Mouse (Mus musculus): ENCODE results near the gene Fxn.

The Fxn gene

GRCm38 (mm10) chr19:24280601-24281228 is at the start of gene Fxn:
Fxn (minus strand) TSS chr19:24280605.
- peak; percentile 67 for DNase-seq (ENCODE audit: low read depth, low spot score)

DNA sequence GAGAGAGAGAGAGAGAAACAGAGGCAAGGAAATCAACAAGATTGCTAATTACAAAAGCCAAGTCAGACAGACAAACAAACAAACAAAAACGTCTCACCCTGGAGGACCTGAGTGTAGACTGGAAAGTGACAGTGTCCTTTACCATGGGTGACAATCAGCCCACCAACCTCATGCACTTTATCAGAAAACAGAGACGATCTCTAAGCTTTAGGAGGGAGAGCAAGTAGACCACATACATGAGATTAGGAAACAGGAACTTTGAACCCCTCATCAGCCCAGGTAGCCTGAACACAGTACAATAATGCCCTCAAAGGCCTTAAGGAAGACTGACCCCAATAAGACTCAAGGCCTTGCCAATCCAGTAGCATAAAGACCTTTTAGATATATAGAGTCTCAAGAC is 47.5 kb upstream of the Fxn start:
- DNase-seq (ENCODE audit: low read depth, low spot score): no peak

- DNase-seq (ENCODE audit: low read depth, low spot score): no peak
These were observed 46.6 kb upstream of the Fxn start for GRCm38 (mm10) chr19:24326969-24327368.

DNA sequence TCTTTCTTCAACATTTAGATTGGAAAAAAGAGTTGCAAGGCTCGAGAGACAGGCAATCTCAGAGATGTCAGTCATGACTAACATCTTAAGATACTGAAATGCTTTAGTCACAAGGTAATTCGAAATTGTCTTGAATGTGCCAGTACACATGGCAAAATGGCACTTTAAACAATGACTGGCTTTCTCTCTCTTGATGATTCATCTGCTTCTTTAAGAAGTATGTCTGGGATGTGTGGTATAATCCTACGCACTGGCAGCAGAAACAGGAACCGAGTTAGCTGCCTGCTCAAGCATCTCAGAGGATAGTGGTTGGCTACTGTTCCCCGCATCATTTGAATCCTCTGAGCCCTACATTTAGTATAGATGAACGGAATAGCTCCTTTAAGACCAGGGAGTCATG is 45.3 kb upstream of the Fxn start:
- no peak for DNase-seq (ENCODE audit: low read depth, low spot score)

DNA sequence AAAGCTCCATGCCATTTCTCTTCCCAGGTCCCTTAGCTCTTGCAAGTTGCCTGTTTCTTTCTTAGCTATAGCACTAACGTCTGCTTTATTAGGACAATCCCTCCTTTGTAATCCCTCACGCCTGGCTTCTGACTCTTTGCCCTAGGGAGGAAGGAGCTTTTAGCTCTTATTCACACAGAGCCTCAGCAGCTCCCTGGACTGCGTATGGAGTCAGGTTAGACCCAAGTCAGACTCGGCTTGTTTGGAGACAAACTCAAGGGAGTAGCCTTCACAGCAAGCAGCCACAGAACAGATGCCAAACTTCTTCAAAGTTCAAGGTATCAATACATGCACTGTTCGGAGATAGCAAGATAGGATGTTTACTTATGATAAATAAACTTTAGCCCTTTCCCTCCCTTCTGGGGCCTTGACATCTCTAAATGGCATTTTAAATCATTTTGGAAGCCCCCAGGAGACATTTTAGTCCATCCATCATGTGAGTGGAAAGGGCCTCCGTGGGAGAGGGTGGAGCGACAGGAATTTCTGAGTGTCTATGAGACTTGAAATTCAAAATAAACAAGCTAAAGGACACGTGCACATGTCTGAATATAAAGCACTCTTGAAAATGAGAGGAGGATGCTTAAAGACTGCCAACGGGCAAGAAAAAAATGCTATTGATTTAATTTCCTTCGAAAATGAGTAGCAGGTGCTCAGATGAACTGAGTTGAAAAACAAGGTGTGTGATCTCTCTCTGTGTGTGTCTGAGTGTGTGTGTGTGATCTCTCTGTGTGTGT is 43.6 kb upstream of the Fxn start:
- DNase-seq (ENCODE audit: low read depth, low spot score): no peak

- no peak for DNase-seq (ENCODE audit: low read depth, low spot score)
These were observed 41.5 kb upstream of the Fxn start for GRCm38 (mm10) chr19:24321900-24322311.

GRCm38 (mm10) chr19:24321211-24321899 is 41.0 kb upstream of the Fxn start:
- no peak for DNase-seq (ENCODE audit: low read depth, low spot score)

DNA sequence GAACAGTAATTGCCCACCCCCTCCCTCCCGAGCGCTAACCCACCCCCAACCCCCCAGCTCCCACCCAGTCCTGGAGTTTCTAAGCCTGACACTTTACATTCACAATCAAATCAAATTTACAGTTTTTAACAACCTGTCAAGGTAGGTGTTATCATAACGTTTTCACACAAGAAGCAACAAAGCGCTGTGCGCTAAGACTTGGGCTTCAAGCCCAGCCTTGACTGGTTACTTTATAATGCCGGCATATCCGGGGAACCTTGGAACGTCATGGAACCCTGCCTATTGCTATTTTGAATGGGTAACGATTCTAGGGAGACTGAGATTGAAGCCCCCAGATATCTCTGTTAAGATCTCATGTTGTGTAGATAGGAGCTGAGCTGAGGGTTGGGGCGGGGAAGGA is 37.8 kb upstream of the Fxn start:
- no peak for DNase-seq (ENCODE audit: low read depth, low spot score)

- no peak for DNase-seq (ENCODE audit: low read depth, low spot score)
These were observed 37.3 kb upstream of the Fxn start for GRCm38 (mm10) chr19:24317731-24318130.

GRCm38 (mm10) chr19:24317038-24317591 is 36.7 kb upstream of the Fxn start:
- no peak for DNase-seq (ENCODE audit: low read depth, low spot score)

DNA sequence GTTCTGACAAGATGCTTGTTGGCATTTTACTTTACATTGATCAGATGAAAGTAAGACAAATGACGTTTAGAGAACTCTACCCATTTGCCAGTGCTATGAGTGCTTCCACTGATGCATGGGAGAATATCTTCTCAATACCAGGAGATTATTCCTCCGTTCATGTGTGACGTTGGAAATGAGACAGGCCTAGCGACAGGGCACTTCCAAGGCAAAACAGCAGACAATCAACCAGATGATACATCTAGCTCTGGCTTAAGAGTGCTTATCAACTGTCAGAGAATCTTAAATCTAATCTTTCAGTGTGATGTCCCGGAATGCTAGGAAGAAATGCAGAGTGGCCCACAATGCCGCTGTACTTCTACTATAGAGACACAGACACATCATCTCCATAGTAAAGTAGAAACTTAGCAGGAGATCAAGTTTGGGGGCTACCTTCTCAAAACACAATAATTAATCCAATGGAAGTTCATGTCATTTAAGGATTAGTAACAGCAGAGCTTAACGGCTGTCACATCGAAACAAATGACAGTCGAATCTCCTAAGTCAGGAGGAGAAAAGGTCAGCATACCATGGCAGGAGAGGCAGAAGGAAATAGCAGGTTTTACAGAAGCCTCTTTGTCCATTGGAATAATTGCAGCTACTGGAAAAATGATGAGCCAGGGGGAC is 35.8 kb upstream of the Fxn start:
- DNase-seq (ENCODE audit: low read depth, low spot score): no peak

GRCm38 (mm10) chr19:24315234-24315633 is 34.8 kb upstream of the Fxn start:
- no peak for DNase-seq (ENCODE audit: low read depth, low spot score)

DNA sequence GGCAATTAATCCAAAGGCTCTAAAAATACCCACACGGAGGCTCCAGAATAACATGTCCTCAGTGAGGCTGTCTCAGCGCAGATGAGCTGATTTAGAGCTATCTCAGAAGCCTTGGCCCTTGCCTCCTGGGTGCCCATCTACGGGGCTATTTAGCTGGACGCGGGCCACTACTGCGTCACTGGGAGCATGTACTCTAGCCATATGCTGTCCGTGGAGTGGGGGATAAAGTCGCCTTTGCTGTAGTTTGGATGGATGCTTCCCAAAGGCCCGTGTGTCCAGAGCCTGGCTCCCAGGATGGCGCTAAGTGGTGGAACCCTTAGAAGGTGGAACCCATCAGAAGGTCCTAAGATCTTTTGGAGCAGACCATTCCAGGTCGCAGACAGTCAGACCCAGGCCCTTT is 34.3 kb upstream of the Fxn start:
- no peak for DNase-seq (ENCODE audit: low read depth, low spot score)

- no peak for DNase-seq (ENCODE audit: low read depth, low spot score)
These were observed 32.3 kb upstream of the Fxn start for GRCm38 (mm10) chr19:24312556-24313342.

- no peak for DNase-seq (ENCODE audit: low read depth, low spot score)
These were observed 31.6 kb upstream of the Fxn start for GRCm38 (mm10) chr19:24312046-24312445.

DNA sequence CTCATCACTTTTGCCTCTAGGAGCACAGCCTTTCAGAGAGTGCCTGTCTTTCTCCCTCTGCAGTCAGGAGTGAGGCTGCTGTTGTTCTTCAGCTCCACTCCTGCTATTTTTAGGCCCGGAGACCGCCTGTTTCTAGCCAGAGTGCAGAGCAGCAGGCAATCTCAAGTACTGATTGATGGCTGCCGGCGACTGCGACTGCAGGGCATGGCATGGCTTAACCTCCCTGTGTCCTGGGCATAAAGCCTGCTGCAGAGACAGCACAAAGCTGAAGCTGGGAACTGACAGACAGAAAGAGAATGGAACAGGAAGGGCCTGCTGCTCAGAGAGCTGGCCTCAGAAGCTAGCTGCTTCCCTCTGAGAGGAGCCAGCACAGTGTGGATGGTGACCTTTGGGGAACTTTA is 27.9 kb upstream of the Fxn start:
- DNase-seq (ENCODE audit: low read depth, low spot score): no peak

GRCm38 (mm10) chr19:24307271-24308221 is 27.1 kb upstream of the Fxn start:
- DNase-seq (ENCODE audit: low read depth, low spot score): no peak

DNA sequence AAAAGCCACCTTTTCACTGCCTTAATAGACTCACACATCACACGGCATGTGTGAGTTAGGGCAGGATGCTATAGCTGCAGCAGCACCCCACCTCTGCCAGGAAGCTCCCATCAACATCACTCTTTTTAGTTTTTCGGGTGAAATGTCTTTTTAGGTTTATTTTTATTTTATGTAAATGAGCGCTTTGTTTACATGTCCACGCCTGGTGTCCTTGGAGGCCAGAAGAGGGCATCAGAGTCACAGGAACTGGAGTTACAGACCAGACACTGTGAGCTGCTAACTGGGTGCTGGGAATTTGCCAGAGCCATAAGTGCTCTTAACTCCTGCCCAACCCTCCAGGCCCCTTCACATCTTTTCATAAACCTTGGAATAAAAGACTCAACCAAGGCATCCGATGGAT is 25.9 kb upstream of the Fxn start:
- no peak for DNase-seq (ENCODE audit: low read depth, low spot score)

DNA sequence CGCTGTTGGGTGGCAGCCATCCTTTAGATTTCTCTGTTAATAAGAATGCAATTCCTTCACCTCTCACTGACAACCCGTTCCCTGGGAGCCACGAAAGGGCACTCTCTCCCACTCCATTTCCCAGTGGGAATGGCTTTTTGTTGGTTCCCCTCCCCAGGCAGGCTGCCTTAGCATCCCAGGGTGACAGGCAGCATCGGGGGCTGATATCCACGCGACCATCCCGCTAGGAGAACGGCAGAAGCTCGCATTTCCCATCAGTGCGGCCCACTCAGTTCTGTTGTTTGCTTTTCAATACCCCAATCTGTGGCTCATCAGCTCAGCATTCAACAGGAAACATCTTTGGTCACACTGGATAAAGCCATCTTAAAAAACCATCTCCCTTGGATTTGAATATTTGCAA is 21.8 kb upstream of the Fxn start:
- no peak for DNase-seq (ENCODE audit: low read depth, low spot score)

GRCm38 (mm10) chr19:24301768-24302148 is 21.4 kb upstream of the Fxn start:
- DNase-seq (ENCODE audit: low read depth, low spot score): no peak

Data from embryo, embryonic 11.5 days (tissue).